Mouse (Mus musculus) hematopoietic multipotent progenitor cell, adult 10-12 weeks (in vitro differentiated cells): Measurements from ENCODE around the gene Olfr398. TPM values are rescaled to one million over a fixed set of nuclear protein-coding genes. Genes with fewer than 3 reads are reported as not detected.

Experiments used
- polyA plus RNA-seq: library from polyadenylated mRNA; stranded (reverse); fragments of >175 nt; gene quantifications from 2 replicates; pipeline ENCODE4 v1.2.3, GENCODE M21; 2012; ENCODE audit warnings: low replicate concordance

Gene Olfr398
- polyA plus RNA-seq = not detected in 2 replicates

GRCm38 (mm10) chr11:73990307-73990706 lies at the start of gene Olfr398:
Gene Olfr398, minus strand, starts transcription at chr11:73990407.

DNA sequence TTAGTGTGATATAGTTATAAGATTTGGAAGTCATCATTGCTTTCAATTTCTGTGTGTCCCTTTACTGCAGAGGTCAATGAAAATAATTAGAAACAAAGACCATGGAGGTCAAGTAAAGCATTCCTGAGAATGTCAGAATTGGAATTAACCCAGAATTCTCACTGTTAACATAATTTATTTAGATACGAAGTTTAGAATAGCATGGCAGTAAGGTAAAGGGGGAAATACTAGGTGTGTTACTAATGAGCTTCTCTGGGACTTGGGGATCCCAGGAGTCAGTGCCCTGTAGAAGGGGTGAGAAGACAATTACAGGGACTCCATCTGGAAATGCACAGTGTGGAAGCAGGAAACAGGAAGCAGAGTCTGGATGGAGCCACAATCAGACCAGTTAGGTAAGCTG lies 29.7 kb downstream of the Olfr398 start, which contains the start of gene Olfr397:
Gene Olfr397, plus strand, starts transcription at position 301 of the 400 bp plus-strand sequence.

GRCm38 (mm10) chr11:73936377-73936776 lies 53.8 kb downstream of the Olfr398 start, which contains the start of gene Olfr23:
Gene Olfr23, plus strand, starts transcription at chr11:73936677.

Other genes starting within 250 kb of the Olfr398 start
- not detected in 2 replicates for gene Olfr389, start 209.7 kb downstream of the Olfr398 start, polyA plus RNA-seq
- not detected in 2 replicates for gene Olfr390, start 207.4 kb downstream of the Olfr398 start, polyA plus RNA-seq
- gene Olfr391-ps, start 187.4 kb downstream of the Olfr398 start, polyA plus RNA-seq = not detected in 2 replicates
- gene Olfr392, start 173.4 kb downstream of the Olfr398 start, polyA plus RNA-seq = not detected in 2 replicates
- gene Olfr393, start 139.0 kb downstream of the Olfr398 start, polyA plus RNA-seq = not detected in 2 replicates
- gene Olfr394, start 99.6 kb downstream of the Olfr398 start, polyA plus RNA-seq = not detected in 2 replicates
- not detected in 2 replicates for gene Olfr395, start 81.1 kb downstream of the Olfr398 start, polyA plus RNA-seq
- gene Olfr23, start 53.7 kb downstream of the Olfr398 start, polyA plus RNA-seq = not detected in 2 replicates
- gene Olfr397, start 29.6 kb downstream of the Olfr398 start, polyA plus RNA-seq = not detected in 2 replicates
- gene Olfr139, start 66.1 kb upstream of the Olfr398 start, polyA plus RNA-seq = not detected in 2 replicates
- not detected in 2 replicates for gene Olfr399, start 66.2 kb upstream of the Olfr398 start, polyA plus RNA-seq
- not detected in 2 replicates for gene Zfp616, start 79.5 kb upstream of the Olfr398 start, polyA plus RNA-seq
- not detected in 2 replicates for gene Olfr401, start 123.3 kb upstream of the Olfr398 start, polyA plus RNA-seq
- not detected in 2 replicates for gene Olfr402, start 163.1 kb upstream of the Olfr398 start, polyA plus RNA-seq
- gene Olfr403, start 195.8 kb upstream of the Olfr398 start, polyA plus RNA-seq = 0.04 TPM in 1 of 2 replicates, not detected in the other
- not detected in 2 replicates for gene Olfr43, start 221.0 kb upstream of the Olfr398 start, polyA plus RNA-seq